Comparison of ENCODE assay signal across 8 mouse cellular contexts in the genomic region with DNA sequence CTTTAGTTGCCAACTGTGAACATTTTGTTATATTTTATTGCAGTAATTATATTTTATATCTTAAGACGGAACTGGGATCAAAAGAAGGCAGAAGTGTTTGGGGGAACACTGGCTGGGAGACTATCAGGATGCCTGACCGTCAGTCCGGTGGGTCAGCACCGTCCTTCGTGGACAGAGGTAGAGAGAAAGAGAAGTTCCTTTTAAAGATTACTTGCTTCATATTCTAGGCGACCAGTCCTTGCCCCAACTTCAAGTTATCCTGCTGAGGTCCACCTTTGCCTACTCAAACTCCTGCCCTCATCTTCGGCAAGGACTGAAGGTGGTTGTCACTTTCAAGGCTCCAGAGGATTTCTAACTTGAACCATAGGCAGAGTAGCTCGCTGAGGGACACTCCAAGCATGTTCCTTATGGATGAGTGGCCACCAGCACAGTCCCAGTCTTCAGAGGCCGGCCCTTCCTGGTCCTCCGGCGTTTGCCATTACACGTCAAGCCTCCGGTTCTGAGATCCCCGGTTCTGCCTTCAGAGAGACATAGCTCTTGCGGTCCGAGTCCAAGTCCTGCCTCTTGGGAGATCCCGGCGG. TPM values are rescaled to one million over a fixed set of nuclear protein-coding genes. Genes with fewer than 3 reads are reported as not detected.
A peak's percentile ranks its signal among the peaks of the same experiment; 100 is the strongest.
DNase-seq lines count a peak whose midpoint lies in the region; ATAC-seq and TF ChIP-seq lines count a peak whose summit lies in the region.

No protein-coding gene starts in this region.

- peak overlapping the region; percentile 65 for H3K9ac ChIP-seq in kidney, embryonic 15.5 days
- H3K9ac ChIP-seq in intestine, embryonic 14.5 days (ENCODE audit: low read length): peak overlapping the region; percentile 78
- H3K9ac ChIP-seq in midbrain, postnatal 0 days (replicated peaks; ENCODE audit: low read length, poor library complexity, severe bottlenecking): peak overlapping the region; percentile 59

- H3K36me3 ChIP-seq in kidney, embryonic 15.5 days: no peaks in the 10 kb centered on the region
- H3K36me3 ChIP-seq in embryonic facial prominence, embryonic 10.5 days (replicated peaks): no peaks in the 10 kb centered on the region
- H3K36me3 ChIP-seq in intestine, embryonic 14.5 days (ENCODE audit: control insufficient read depth, insufficient read depth, low read length): no peaks in the 10 kb centered on the region
- no peaks in the 10 kb centered on the region for H3K36me3 ChIP-seq in midbrain, postnatal 0 days (ENCODE audit: insufficient read depth, low read length)

- peak; percentile 64 for ATAC-seq in kidney, embryonic 15.5 days (replicated peaks; ENCODE audit: low FRiP score)
- ATAC-seq in intestine, embryonic 14.5 days (replicated peaks; ENCODE audit: low FRiP score, low TSS enrichment, low read depth): peak; percentile 37
- peak; percentile 48 for ATAC-seq in midbrain, postnatal 0 days (ENCODE audit: low FRiP score)
- no peak for ATAC-seq in activated CD4-positive, CD25-positive, alpha-beta regulatory T cell, adult 4 months

- no peak for DNase-seq in kidney, adult 11 months
- DNase-seq in embryonic facial prominence, embryonic 10.5 days (ENCODE audit: low spot score): no peak
- DNase-seq in intestine, embryonic 14.5 days (ENCODE audit: low spot score): no peak
- DNase-seq in midbrain, postnatal 0 days (ENCODE audit: low spot score): no peak
- DNase-seq in cerebellum, postnatal 36 days: no peak
- DNase-seq in spleen, postnatal 36 days (ENCODE audit: low spot score in 2 of 2): no peak

- peak overlapping the region; percentile 96 for H3K4me2 ChIP-seq in kidney, embryonic 15.5 days
- H3K4me2 ChIP-seq in intestine, embryonic 14.5 days (ENCODE audit: low read length): peak overlapping the region; percentile 93
- peak overlapping the region; percentile 87 for H3K4me2 ChIP-seq in midbrain, postnatal 0 days (ENCODE audit: low read depth, low read length, poor library complexity, severe bottlenecking)

- under 1% methylated on average over 18 of the region's 18 CpGs for WGBS in kidney, embryonic 15.5 days
- WGBS in embryonic facial prominence, embryonic 10.5 days: 3% methylated on average over 18 of the region's 18 CpGs
- 1% methylated on average over 18 of the region's 18 CpGs for WGBS in intestine, embryonic 14.5 days
- WGBS in midbrain, postnatal 0 days: 2% methylated on average over 18 of the region's 18 CpGs

- H3K4me3 ChIP-seq in kidney, embryonic 15.5 days (replicated peaks): peak overlapping the region; percentile 80
- H3K4me3 ChIP-seq in embryonic facial prominence, embryonic 10.5 days: peak overlapping the region; percentile 80
- peak overlapping the region; percentile 81 for H3K4me3 ChIP-seq in intestine, embryonic 14.5 days (ENCODE audit: low read depth, low read length)
- peak overlapping the region; percentile 83 for H3K4me3 ChIP-seq in midbrain, postnatal 0 days (ENCODE audit: low read depth, low read length)

- H3K27ac ChIP-seq in kidney, embryonic 15.5 days: peak overlapping the region; percentile 93
- peak overlapping the region; percentile 96 for H3K27ac ChIP-seq in embryonic facial prominence, embryonic 10.5 days (replicated peaks)
- H3K27ac ChIP-seq in intestine, embryonic 14.5 days (ENCODE audit: low read depth): peak overlapping the region; percentile 81
- H3K27ac ChIP-seq in midbrain, postnatal 0 days (ENCODE audit: low read depth, low read length): peak overlapping the region; percentile 92

- H3K27me3 ChIP-seq in kidney, embryonic 15.5 days: peaks cover 18% of the 10 kb centered on the region
- H3K27me3 ChIP-seq in embryonic facial prominence, embryonic 10.5 days (replicated peaks; ENCODE audit: low read depth, poor library complexity, severe bottlenecking): peaks cover 13% of the 10 kb centered on the region; the same call in 1 of the 2 replicates
- H3K27me3 ChIP-seq in intestine, embryonic 14.5 days (replicated peaks; ENCODE audit: control insufficient read depth, insufficient read depth, low read length): 0 out of 2 replicates have a peak, but pooled peaks cover 3% of the 10 kb centered on the region
- H3K27me3 ChIP-seq in midbrain, postnatal 0 days (ENCODE audit: insufficient read depth, low read length): no peaks in the 10 kb centered on the region

- peaks cover 29% of the 10 kb centered on the region for H3K4me1 ChIP-seq in kidney, embryonic 15.5 days
- peaks cover 26% of the 10 kb centered on the region for H3K4me1 ChIP-seq in embryonic facial prominence, embryonic 10.5 days
- peaks cover 14% of the 10 kb centered on the region for H3K4me1 ChIP-seq in intestine, embryonic 14.5 days (replicated peaks; ENCODE audit: control insufficient read depth, insufficient read depth, low read length)
- peaks cover 9% of the 10 kb centered on the region; the same call in 1 of the 2 replicates for H3K4me1 ChIP-seq in midbrain, postnatal 0 days (ENCODE audit: insufficient read depth, low read length)

- H3K9me3 ChIP-seq in kidney, embryonic 15.5 days (replicated peaks): no peaks in the 10 kb centered on the region
- no peaks in the 10 kb centered on the region for H3K9me3 ChIP-seq in embryonic facial prominence, embryonic 10.5 days
- no peaks in the 10 kb centered on the region for H3K9me3 ChIP-seq in intestine, embryonic 14.5 days (ENCODE audit: control insufficient read depth, low read length)
- no peaks in the 10 kb centered on the region for H3K9me3 ChIP-seq in midbrain, postnatal 0 days (ENCODE audit: low read length)

- TF ChIP-seq CTCF in midbrain, postnatal 0 days (IDR thresholded peaks at IDR 0.05): no peak

RNA-seq across cellular contexts. Expression of a gene that starts 0.8 kb away (rescaled TPM):
- polyA plus RNA-seq in kidney, embryonic 15.5 days (2015; fragmentation: Nextera tagmentation; extraction: Ambion mirVana): 6.2 and 6.8 TPM in 2 replicates
- polyA plus RNA-seq in embryonic facial prominence, embryonic 10.5 days (2016; fragmentation: Nextera tagmentation; extraction: Ambion mirVana): 10.0 and 10.4 TPM in 2 replicates
- polyA plus RNA-seq in intestine, embryonic 14.5 days (2014; fragmentation: Nextera tagmentation; extraction: Ambion mirVana): 7.3 and 8.0 TPM in 2 replicates
- total RNA-seq in midbrain, postnatal 0 days (2014; rRNA removed): 31.3 and 31.8 TPM in 2 replicates
- 17.8 and 20.1 TPM in 2 replicates for polyA plus RNA-seq in midbrain, postnatal 0 days (2015; fragmentation: Nextera tagmentation; extraction: Ambion mirVana)
- 1 to 10 TPM; 2.9 to 3.2 TPM for polyA plus RNA-seq in activated CD4-positive, CD25-positive, alpha-beta regulatory T cell, adult 4 months (2017; shearing (Covaris generic))
